Mouse (Mus musculus) olfactory bulb, adult 2 months (tissue): ENCODE results near the gene Entpd7.

Experiments used
- CTCF ChIP-seq: fragments of 200-500 bp; IDR thresholded peaks from 2 replicates; pipeline ENCODE4 v1.5.1; 2012; ENCODE audit warnings: low read depth, mild to moderate bottlenecking, low read length, moderate library complexity; ENCODE audit not compliant: insufficient read depth
- POLR2A ChIP-seq: fragments of 200-500 bp; IDR thresholded peaks from 2 replicates; pipeline ENCODE4 v1.6.1; 2012; ENCODE audit warnings: mild to moderate bottlenecking, low read depth, low read length, moderate library complexity; ENCODE audit not compliant: insufficient read depth

DNA sequence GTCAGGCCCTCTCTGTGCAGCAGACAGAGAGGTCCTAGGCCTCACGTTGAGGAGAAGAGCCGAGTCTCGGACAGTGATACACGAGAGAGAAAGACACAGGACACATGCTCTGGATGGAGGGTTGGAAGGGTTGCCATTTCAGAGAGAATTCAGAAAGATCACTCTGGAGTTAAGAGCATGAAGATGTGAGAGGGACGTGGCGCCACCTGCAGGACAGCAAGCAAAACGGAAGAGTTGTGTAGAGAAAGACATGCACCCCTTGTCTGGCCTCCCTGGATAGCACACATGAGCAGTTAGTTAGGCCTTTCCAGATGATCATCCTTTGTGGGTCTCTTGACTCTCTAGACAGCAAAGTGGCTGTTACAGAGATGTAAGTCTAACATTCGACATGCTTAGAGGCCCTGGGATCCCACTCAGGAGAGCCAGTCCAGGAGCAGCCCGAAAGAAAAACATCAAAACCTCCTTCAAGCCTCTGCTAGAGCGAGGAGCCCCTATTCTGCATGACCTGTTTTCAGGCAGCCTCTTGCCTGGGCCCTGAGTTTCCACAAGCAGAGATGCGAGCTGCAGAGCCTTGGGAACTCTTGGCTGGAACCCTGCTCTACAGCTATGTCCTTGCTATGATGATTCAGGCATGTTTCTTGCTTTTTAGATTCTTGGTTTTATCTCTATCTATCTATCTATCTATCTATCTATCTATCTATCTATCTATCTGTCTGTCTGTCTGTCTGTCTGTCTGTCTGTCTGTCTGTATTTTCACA, 33.6 kb upstream of the Entpd7 start:
- TF ChIP-seq CTCF (peak; percentile 55), POLR2A (no peak)
